Mouse (Mus musculus): Measurements from ENCODE around the gene Tmem145.
"Not testable (repeated sequence)": the region's sequence is repeated elsewhere in the genome, so short reads cannot be mapped to it uniquely, and the experiment has no call there.

Gene Tmem145

DNA sequence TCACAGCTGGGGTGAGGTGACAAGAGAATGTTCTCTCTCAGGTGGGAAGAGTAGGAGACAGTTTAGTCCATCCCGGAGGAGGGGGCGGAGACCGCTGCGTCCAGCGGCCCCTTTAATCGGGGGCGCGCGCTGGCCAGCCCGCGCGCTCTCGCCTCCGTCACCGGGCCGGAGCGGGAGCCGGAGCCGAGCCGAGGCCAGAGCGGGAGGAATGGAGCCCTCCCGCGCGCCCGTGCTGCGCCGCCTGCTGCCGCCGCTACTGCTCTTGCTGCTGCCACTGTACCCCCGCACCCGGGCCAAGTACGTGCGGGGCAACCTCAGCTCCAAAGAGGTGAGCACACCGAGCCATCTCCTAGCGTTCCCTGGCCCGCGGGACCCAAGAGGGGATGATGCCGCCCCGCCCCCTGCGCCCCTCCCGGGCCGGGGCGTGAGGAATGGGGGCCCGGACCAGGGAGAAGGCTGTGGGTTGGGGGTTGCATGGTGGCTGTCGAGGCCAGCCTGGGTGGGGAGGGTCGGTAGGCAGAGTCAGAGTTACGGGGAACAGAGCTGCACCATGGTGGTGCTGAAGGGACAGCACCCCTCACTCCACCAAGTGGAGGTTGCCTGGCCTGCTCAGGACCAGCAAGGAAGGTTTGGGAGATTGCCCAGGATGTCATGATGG is at the start of gene Tmem145:
Tmem145 (plus strand) TSS at position 151 of the 658 bp plus-strand sequence.
- peak; percentile 18 for DNase-seq (ENCODE audit: low spot score)

DNA sequence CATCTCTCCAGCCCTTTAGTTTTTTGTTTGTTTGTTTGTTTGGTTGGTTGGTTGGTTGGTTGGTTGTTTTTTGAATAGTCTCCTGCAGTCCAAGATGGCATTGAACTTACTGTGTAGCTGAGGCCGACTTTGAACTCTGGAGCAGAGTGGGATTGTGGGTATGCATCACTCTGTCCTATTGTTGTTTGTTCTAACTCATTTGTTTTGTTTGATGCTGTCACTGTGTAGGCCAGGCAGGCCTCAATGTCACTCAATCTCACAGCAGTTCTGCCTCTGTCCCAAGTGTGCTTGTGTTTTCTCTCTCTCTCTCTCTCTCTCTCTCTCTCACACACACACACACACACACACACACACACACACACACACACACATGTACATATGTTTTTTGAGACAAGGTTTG is 44.0 kb upstream of the Tmem145 start:
- no peak for DNase-seq (ENCODE audit: low spot score)

DNA sequence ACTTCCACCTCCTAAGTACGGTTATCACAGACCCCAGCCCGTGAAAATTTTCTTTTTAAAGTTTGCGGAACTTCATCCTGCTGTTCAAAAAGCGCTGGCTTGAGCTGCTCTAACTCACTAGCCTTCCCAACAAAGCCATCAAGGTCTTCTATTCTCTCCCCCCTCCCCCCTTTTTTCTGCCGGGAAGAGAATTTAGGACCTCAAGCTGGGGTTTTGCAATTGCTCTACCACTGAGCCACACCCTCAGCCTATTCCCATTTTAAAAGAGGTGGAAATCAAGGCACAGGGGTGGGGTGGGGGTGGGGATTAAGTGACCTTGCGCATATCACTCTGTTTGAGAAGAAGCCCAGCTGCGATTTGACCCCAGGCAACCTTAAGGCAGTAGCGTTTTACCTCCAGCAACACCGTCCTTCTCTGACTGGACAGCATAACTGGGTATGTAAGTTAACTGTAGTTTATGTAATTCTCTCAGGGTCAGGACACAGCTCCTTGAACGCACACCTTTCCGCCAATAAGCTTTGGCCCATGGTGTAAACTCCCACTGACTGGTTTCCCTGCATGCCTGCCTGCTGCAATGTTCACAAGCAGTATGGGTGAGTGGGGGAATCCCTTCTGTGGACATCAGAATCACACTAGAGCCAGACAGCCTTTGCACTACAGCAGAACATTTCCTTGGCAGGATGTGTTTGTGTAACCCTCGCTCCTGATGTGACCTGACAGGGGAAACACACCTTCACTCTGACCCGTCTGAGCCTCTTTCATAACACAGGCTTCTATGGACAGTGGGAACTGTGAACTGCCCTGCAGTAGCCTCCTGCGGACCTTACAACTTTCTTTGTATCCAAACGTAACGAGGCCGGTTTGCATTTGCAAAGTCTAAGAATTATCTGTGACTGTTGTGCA is 41.7 kb upstream of the Tmem145 start:
- no peak for DNase-seq (ENCODE audit: low spot score)

DNA sequence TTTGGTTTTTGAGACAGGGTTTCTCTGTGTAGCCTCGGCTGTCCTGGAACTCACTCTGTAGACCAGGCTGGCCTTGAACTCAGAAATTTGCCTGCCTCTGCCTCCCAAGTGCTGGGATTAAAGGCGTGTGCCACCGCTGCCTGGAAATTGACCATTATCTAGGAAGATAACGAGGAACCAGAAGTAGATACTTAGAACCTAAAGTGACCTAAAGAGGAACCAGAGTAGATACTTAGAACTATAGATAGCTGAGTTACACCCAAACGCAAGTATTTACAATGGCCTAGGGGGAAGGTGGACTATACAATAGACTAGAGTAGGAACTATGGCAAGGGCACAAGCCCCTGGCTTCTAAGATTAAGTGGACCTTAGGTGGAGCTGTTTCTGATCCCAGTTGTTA is 40.2 kb upstream of the Tmem145 start:
- DNase-seq (ENCODE audit: low spot score) = not testable (repeated sequence)

DNA sequence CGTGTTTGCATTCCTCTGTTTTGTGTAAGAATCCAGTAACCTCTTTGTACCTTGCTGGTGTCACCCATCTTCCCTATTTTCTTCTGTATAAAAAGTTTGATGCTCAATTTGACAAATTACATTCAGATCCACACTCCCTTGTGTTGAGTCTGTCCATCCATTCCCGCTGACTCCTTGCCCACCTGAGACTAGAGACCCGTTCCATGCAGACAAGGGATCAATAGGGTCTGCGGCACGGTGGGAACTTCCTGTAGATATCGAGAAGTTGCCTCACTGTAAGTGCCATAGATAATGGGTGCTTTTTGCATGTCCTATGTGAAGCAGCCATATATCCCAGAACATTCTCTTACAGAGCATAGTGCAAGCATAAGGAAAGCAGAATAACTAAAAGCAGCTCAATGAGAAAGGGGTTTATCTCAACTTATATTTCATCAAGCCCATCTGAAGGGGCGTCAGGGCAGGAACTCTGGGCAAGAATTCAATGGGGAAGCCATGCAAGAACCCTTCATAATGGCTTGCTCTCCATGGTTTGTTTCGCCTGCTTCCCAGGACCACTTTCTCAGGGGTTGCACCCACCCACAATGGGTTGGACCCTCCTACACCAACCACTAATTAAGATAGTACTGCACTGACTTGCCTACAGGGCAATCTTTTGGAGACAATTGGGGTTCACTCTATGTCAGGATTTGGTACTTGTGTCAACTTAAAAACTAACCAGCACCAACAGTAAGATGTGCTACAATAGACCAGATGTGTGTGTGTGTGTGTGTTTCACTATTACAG is 39.5 kb upstream of the Tmem145 start:
- DNase-seq (ENCODE audit: low spot score) = no peak

DNA sequence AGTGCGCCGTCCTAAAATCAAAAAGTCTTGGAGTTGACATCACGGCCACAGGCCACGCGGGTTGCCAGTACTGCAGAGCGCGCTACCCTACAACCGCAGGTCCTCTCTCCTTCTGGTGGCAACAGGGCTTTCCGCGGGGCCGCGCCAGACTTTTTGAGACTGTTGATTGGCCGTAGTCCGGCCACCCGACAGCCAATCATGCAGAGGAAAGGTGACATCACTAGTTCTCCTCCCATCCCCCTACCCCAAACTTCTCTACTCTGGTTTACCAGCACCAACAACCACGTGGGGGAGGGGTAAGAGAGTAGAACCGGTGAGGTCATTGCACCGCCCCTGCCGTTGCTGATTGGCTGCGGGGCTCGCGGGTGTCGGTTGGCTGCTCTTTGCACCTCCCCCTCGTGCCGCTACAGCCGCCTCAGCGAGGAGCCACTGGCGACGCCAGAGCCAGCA is 38.6 kb upstream of the Tmem145 start, which contains the start of gene Cic:
Cic (plus strand) TSS at position 404 of the 450 bp plus-strand sequence.
- peak; percentile 100 for DNase-seq (ENCODE audit: low spot score)

DNA sequence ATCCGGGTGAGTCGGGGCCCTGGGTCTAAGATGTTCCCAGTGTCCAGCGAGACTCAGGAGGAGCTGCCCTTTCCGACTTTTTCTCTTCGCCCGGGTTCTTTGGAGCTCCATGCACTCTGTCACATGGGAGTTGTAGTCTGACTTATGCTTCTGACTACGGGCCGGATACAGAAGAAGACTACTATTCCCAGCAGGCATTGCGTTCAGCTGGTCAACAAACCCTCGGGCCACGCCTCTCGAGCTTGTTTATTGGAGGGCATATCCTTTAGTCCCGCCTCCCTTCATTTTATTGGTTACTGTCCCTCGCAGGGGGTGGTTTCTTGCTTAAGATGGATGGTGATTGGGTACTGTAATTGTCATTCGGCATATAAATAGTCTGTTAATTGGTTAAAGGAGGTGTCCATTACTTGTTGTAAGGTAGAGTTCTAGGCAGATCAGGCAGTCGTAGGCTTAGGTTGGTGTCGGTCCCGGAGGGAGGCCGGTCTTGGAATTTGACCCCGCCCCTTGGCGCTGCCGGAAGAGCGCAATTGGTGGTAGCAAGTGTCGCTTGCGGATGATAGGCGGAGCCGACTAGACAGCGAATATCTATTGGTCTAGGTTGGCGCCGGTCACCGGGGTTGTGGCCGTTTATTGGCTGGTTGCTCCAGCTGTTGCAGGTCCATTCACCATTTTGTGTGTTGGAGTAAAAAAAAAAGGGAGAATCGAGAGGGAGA is 38.0 kb upstream of the Tmem145 start:
- DNase-seq (ENCODE audit: low spot score) = peak; percentile 100

DNA sequence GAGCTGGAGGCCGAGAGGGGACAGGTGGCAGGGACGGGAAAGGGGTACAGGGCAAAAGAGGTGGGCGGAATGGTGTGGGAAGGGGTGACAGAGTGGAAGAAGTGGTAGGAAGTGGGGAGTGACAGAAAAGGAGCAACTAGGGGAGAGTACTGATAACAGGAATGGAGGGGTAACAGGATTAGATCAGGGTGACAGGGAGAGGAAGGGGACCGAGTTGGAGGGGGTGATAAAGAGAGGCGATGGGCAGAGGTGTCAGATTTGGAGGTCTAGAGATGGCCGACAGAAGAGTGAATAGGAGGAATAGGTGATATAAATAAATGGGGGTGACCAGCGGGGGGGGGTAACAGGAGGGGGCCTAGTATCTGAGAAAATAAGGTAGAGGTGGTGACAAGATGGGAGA is 37.3 kb upstream of the Tmem145 start:
- no peak for DNase-seq (ENCODE audit: low spot score)

DNA sequence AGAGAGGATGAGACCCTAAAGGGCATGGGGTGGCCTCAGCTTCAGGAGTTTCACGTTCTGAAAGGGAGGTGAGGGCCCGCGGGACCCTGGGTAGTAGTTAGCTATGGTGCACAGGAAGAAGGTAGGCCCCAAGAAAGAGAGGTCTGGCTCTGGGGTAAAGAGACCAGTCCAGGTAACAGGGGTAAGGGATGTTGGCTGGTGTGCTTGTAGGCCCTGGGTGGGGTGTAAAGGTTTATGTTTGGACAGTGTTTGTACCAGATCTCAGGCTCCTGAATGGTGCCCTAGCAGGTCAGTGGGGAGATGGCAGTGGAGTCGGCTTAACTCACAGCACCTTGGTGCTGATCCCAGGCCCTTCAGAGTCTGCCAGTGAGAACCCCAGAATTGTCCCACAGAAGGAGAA is 36.9 kb upstream of the Tmem145 start:
- DNase-seq (ENCODE audit: low spot score) = no peak

DNA sequence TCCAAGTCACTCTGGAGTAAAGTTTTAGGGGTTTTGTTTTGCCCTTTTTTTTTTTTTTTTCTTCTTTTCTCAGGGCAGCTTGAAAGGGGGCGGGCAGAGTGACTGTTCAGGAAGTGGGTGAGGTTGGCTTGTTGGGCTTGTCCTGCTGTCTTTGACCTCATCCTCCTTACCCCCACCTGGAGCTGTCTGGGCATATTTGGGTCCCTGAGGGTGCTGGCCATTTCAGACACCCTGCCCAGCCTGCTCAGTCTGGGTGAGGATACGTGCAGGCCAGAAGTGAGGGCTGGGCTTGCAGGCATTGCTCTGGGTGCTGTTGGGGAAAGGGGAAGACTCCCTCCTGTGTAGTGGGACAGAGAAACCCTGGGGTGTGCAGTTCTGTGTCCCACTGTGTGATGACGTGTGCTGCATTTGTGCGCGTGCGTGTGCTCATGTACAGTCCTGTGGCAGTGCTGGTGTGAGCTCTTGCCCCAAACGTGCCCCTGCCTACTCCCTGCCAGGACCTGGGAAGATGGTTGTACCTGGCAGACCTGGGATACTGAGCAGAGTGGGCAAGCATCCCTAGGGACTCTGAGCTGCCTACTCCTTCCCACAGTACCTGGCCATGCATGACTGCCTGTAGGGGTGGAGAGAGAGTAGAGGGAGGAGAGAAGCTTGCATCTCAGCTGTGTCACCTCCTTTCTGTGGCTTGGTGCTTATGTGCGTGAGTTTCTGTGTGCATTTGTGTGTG is 36.2 kb upstream of the Tmem145 start:
- no peak for DNase-seq (ENCODE audit: low spot score)

DNA sequence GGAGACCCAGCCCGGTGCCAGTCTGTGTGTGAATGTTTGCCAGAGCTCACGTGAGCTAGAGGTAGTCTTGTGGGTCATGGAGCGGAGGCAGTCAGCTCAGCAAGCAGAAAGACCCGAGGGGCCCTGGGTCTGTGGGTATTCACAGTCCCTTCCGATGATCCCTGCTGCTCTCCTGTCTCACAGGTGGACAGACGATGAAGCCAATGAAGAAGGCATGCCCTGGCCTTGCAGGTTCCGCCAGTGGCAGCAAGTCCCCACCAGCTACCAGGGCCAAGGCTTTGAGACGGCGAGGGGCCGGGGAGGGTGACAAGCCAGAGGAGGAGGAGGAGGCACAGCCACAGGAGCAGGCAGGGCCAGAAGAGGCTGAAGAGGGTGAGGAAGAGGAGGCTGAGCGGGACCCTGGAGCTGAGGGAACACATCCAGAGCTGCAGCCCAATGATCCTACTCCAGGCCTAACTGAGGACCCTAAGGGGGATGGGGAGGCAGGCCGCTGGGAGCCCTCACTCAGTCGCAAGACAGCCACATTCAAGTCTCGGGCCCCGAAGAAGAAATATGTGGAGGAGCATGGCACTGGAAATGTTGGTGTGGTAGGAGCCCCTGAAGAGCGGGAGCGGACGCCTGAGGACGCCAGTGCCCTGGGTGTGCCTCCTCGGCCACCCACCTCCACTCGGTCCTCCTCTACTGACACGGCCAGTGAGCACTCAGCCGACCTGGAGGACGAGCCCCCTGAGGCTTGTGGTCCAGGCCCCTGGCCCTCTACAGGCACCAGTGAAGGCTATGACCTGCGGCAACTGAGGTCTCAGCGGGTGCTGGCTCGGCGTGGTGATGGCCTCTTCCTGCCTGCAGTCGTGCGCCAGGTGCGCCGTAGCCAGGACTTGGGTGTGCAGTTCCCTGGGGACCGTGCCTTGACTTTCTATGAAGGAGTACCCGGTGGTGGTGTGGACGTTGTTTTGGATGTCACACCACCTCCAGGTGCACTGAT is 35.0 kb upstream of the Tmem145 start:
- DNase-seq (ENCODE audit: low spot score) = no peak

DNA sequence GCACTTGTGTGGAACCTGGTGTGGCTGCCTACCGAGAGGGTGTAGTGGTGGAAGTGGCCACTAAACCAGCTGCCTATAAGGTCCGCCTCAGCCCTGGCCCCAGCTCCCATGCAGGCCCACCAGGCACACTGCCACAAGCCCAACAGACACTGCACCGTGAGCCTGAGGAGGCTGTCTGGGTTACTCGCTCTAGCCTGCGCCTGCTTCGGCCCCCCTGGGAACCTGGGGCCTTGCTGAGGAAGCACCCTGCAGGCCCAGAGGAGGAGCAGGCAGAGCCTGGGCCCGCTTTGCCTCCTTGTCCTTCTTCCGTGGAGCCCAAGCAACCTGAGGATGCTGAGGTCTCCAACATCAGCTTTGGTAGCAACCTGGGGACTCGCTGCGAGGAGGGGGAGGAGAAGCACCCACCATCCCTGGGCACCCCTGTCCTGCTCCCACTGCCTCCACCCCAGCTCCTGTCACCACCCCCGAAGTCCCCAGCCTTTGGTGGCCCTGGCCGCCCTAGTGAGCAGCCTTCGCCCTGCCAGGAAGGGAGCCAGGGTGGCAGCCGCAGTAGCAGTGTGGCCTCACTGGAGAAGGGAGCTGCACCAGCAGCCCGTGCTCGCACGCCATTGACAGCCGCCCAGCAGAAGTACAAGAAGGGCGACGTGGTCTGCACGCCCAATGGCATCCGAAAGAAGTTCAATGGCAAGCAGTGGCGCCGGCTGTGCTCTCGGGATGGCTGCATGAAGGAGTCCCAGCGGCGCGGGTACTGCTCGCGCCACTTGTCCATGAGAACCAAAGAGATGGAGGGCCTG is 34.1 kb upstream of the Tmem145 start:
- DNase-seq (ENCODE audit: low spot score) = no peak

DNA sequence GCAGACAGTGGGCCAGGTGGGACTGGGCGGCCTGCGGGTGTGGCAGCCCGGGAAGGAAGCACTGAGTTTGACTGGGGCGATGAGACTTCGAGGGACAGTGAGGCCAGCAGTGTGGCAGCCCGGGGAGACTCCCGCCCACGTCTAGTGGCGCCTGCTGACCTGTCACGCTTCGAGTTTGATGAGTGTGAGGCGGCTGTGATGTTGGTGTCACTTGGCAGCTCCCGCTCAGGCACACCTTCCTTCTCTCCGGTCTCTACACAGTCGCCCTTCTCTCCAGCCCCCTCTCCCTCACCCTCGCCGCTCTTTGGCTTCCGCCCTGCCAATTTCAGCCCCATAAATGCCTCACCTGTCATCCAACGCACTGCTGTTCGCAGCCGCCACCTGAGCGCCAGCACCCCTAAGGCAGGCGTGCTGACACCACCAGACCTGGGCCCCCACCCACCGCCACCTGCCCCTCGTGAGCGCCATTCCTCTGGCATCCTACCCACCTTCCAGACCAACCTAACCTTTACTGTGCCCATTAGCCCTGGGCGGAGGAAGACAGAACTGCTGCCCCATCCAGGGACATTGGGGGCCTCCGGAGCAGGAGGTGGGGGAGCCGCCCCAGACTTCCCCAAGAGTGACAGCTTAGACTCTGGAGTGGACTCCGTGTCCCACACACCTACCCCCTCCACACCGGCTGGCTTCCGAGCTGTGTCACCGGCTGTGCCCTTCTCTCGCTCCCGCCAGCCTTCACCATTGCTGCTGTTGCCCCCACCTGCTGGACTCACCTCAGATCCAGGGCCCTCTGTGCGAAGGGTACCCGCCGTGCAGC is 33.3 kb upstream of the Tmem145 start:
- DNase-seq (ENCODE audit: low spot score) = no peak

DNA sequence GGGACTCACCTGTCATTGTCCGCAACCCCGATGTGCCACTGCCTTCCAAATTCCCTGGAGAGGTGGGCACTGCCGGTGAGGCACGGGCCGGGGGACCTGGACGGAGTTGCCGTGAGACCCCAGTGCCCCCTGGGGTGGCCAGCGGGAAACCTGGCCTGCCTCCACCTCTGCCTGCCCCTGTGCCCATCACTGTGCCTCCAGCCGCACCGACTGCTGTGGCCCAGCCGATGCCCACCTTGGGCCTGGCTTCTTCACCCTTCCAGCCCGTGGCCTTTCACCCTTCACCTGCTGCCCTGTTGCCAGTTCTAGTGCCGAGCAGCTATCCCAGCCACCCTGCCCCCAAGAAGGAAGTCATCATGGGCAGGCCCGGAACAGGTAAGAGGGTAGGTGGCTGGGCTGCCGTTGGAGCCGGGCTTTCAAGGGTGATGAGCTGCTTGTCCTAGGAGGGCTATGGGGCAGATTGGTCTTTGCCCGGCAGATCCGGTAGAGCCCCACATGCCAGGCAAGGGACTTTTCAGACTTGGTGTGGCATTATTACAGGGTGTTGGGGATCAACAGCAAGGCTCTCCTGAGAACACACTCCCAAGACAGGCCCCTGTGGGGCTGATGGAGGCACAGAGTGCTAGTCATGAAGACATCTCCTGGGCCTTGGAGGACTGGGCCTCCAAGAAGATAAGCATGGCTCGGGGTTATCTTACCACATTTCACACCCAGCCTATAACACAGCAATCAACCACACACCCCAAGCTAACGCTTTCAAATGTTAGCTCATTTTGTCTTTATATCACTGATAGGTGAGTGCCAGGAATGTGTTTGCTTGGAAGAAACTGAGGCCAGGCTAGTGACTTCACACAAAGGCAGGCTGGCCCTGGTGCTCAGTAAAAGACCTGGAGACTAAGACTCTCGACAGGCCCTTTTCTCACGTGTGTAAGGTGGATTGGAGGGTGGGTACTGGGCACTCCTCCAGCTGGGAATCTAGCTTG is 32.4 kb upstream of the Tmem145 start:
- no peak for DNase-seq (ENCODE audit: low spot score)

DNA sequence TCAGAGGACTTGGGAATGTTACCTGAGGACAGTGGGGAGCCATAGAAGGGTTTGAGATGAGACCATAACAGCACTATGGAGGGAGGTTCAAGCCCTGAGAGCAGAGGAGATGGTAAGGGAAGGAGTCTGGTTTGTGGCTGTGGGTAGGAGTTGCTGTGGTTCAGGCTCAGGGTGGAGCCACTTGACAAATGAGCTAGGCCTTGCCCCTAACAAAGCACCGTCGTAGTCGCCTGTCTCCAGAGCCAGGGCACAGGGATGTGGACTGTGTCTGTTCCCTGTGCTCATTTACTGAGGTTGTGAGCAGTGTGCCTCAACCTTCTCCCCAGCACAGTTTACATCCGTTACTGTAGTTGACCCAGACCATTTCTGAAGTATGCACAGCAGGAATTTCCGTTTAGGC is 31.3 kb upstream of the Tmem145 start:
- DNase-seq (ENCODE audit: low spot score) = no peak

DNA sequence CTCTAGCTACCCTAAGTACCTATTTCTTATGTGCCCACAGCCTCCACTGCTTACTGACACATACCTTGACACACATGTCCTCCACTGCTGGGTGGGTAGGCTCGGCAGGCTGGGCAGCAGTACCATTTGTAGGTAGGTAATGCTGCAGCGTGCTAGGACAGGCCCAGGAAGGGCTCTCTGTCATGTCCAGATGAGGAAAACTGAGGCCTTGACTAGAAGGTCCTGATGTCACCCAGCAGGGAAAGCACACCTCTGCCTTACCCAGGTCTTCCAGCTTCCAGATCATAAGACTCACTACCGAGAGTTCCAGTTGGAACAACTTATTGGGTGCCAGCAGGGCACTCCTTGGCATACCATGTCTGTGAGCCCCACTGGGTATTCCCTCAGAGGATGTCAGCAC is 30.9 kb upstream of the Tmem145 start:
- no peak for DNase-seq (ENCODE audit: low spot score)
